Mouse (Mus musculus) activated CD4-positive, CD25-positive, alpha-beta regulatory T cell, adult 4 months (primary cell): ENCODE data around the gene Ubqln2. TPM values are rescaled to one million over a fixed set of nuclear protein-coding genes. Genes with fewer than 3 reads are reported as not detected.
A peak's percentile ranks its signal among the peaks of the same experiment; 100 is the strongest.

Experiments
- ATAC-seq: one replicate; pipeline ENCODE4 v1.8.0; 2017
- polyA plus RNA-seq, 2 experiments: library from polyadenylated mRNA; unstranded; fragments of 100-300 nt; shearing (Covaris generic); gene quantifications; one replicate each; pipeline ENCODE4 v1.2.1; 2017

Gene Ubqln2
- 1 to 10 TPM; 3.1 to 5.9 TPM for polyA plus RNA-seq

DNA sequence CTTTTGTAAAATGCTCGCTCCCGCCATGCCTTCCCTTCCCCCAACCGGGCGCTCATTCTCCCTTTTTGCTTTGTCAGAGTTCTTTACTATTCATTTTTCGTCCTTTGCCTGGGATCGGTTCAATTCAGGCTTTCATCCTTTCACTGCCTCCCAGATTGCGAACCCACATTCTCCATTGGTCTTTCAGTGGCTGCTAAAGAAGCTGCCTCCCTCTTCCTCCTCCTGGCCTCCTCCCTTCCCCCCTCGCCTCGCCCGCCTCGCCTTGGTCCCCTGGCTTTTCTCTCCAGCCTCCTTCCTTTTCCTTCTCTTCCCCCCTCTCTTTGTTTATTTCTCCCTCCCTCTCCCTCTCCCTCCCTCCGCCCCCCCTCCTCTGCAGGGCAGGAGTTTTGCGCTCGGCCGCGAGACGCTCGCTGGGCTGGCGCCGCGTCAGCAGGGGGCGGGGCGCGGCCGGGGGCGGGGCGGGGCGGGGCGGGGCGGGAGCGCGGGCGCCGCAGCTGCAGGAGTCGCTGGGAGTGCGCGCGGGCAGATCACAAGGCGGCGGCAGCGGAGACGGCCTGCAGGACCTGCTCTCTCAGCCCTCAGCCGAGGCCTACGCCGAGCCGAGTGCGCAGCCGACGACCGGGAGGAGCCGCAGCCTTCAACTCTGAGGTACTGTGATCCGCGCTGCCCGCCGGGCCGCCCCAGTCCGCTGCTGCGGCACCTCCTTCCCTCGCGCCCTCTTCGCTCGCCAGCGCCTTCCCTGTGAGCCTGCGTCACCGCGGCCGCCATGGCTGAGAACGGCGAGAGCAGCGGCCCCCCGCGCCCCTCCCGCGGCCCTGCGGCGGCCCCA is at the start of gene Ubqln2:
Ubqln2 (plus strand) TSS at position 540 of the 829 bp plus-strand sequence.
- ATAC-seq: peak; percentile 86

DNA sequence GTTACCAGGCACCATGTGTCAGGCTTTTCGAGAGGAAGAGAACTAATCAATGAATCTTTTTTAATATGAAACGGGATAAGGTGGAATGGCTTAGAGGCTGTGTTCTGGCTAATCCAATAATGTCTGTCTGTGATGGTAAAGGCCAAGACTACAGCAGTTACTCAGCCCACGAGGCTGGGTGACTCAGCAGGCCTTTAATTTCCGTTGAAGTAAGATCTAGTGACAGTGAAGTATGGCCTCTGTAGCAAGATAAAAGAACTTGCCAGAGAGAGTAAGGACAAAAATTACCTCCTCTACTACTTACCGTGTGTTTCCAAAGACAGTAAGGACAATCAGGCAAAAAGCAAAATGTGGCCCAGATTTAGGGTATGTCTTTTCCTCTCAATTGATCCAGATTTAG is 46.1 kb upstream of the Ubqln2 start:
- ATAC-seq: no peak

DNA sequence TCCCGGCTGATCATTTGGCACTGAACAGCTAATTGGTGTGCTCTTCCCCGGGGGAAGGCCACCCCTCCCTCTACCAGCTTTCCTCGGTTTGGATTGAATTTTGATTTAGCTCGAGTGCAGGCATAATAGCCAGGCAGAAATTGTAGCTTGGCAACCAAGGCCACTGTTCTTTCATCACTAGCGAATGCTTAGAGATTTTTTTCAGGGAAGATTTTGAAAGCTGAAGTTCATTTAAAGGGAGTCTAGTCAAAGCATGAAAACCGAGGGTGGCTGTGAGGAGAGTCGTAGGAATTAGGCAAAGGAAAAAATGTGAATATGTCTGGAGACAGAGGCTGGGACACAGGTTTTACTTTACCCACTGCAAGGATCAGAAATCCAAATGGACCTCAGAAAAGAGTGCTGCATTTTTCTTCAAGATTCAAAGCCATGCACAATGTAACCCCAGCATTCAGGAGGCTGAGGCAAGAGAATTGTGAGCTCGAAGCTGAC is 21.2 kb upstream of the Ubqln2 start:
- ATAC-seq: no peak

DNA sequence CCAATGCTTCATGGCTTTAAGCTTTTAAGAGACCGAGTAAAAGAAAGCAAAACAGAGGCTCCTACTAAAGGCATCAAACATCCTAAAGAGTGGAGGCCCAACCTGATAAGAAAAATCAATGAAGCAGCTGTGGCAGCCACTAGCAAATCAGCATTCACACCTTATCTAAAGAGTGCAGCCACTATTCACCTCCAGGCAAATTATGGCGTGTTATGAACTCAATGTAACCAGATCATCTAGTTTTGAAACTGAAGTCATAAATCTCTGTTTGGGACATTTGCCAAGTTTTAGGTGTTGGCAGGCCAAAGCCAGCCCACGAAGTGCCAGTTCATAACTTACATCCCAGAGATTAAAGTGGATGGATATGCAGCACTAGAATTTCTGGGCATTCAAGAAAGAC is 5.7 kb upstream of the Ubqln2 start:
- ATAC-seq: no peak

DNA sequence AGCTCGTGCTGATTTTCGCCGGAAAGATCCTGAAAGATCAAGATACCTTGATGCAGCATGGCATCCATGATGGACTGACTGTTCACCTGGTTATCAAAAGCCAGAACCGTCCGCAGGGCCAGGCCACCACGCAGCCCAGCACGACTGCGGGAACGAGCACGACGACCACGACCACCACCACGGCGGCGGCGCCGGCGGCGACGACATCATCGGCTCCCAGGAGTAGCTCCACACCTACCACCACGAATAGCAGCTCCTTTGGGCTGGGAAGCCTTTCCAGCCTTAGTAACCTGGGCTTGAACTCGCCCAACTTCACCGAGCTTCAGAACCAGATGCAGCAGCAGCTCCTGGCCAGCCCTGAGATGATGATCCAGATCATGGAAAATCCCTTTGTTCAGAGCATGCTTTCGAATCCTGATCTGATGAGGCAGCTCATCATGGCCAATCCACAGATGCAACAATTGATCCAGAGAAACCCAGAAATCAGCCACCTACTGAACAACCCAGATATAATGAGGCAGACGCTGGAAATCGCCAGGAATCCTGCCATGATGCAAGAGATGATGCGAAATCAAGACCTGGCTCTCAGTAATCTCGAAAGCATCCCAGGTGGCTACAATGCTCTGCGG is 752 bp downstream of the Ubqln2 start:
- ATAC-seq: peak; percentile 7

DNA sequence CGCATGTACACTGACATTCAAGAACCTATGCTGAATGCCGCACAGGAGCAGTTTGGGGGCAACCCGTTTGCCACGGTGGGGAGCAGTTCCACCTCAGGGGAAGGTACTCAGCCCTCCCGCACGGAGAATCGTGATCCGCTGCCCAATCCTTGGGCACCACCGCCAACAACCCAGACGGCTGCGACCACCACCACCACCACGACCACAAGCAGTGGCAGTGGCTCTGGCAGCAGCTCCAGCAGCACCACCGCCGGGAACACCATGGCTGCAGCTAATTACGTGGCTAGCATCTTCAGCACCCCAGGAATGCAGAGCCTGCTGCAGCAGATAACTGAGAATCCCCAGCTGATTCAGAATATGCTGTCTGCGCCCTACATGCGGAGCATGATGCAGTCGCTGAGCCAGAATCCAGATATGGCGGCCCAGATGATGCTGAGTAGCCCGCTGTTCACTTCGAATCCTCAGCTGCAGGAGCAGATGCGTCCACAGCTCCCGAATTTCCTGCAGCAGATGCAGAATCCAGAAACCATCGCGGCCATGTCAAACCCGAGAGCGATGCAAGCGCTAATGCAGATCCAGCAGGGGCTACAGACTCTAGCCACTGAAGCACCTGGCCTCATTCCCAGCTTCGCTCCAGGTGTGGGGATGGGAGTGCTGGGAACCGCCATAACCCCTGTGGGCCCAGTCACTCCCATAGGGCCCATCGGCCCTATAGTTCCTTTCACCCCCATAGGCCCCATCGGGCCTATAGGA is 1.4 kb downstream of the Ubqln2 start:
- no peak for ATAC-seq

DNA sequence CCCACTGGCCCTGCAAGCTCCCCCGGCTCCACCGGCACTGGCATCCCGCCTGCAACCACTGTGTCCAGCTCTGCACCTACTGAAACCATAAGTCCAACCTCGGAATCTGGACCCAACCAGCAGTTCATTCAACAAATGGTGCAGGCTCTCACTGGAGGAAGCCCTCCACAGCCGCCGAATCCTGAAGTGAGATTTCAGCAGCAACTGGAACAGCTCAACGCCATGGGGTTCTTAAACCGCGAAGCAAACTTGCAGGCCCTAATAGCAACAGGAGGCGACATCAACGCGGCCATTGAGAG is 2.0 kb downstream of the Ubqln2 start:
- no peak for ATAC-seq

DNA sequence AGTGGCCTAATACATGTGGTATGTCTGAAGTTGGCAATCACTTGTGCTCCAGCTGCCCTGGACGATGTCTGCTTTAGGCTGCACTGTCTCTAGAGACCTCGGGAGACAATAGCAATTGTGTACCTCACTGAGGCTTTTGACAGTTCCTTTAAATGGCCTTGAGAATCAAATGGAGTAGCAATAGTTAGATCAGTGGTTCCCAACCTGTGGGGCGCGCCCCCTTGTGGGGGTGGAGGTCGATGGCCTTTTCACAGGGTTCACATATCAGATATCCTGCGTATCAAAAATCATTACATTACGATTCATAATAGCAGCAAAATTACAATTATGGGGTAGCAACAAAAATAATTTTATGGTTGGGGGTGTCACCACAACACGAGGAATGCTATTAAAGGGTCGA is 7.9 kb downstream of the Ubqln2 start:
- no peak for ATAC-seq

DNA sequence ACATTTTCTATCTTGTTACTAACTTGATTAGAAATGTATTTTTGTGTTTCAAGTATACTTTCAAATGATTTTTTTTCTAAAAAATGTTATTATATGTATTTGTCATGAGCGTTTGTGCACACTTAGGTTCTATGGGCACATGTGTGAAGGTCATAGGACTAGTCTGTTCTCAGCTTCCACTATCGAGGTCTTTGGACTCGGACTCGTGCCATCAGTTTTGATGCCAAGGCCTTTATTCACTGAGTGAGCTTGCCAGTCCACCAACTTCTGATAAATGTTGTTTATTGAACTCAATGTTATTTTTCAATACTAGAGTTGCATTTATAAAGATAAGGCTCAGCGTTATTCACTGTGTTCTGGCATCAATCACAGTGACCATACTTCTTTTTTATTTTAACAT is 17.5 kb downstream of the Ubqln2 start:
- no peak for ATAC-seq

DNA sequence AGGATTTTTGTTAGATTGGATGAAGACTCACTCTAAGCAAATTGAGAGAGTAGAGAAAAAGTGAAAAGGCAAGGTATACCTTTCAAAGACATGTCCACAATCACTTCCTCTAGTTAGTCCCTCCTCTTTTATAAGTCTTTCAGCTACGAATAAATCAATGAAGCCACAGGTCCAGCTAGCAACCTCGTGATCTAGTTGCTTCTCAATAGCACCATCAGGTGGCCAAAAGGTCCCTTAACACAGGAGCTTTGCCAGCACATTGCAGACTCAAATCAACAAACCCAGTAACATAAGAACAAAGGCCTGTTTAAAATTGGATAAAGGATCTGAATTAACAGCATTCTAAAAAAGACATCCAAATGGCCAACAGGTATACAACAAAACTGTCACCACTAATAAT is 30.4 kb downstream of the Ubqln2 start:
- no peak for ATAC-seq

Other genes starting within 250 kb of the Ubqln2 start
- gene Cypt3, start 60.4 kb downstream of the Ubqln2 start, polyA plus RNA-seq: not detected
- gene Kctd12b, start 198.2 kb downstream of the Ubqln2 start, polyA plus RNA-seq: under 1 TPM; 0.16 to 0.24 TPM
- gene Nbdy, start 225.4 kb downstream of the Ubqln2 start, polyA plus RNA-seq: 10 to 100 TPM; 46.3 to 48.4 TPM